Mouse (Mus musculus) yolk sac, embryonic 10.5 days (tissue): ENCODE results near the gene Gen1.

Experiments
- DNase-seq: peaks from one replicate; pipeline ENCODE4 v3.0.0-alpha.2; 2017; ENCODE audit warnings: low spot score

Gene Gen1

DNA sequence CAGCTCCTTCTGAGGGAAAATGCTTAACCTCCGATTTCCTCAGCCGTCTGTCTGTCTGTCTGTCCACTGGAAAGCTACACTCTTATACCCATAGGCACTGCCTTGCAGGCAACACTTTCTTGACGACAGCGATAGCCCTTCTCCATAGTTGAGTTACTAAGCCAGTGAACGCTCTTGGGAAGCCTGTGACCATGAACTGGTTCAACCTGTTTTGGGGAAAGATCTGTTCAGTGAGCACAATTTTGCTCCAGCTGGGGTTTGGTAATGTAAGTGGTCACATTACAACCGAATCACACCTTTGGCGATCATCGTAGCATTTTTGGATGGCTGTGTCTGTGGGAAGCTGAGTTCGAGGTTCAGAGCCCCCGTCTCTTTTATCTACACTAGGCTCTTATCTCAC, 42.5 kb downstream of the Gen1 start:
- DNase-seq: no peak

GRCm38 (mm10) chr12:11222566-11222965, 43.0 kb downstream of the Gen1 start:
- no peak for DNase-seq

GRCm38 (mm10) chr12:11221524-11222330, 43.9 kb downstream of the Gen1 start:
- no peak for DNase-seq

DNA sequence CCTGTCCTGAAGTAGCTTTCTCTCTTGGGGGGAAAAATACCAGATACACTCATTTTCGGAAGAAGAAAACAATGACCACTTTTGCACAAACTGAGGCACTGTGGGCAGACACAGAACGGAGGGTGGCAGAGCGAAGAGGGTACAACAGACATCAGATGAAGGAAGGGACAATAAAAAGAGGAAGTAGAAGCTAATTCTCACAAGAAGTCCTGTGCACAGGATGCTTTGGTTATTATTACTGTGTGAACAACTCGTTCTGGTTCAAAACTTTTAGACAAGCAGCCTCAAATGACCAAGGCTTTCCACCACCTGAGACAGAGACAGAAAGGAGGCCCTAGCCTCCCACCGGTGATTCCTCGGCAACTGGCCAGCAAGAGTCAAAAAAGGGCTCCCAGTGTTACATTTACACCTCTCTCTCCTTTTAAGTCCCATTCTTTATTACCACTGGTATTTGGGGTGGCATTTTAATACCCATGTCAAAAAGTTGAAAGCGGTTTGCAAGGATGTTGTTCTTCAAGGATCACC, 47.8 kb downstream of the Gen1 start:
- no peak for DNase-seq

DNA sequence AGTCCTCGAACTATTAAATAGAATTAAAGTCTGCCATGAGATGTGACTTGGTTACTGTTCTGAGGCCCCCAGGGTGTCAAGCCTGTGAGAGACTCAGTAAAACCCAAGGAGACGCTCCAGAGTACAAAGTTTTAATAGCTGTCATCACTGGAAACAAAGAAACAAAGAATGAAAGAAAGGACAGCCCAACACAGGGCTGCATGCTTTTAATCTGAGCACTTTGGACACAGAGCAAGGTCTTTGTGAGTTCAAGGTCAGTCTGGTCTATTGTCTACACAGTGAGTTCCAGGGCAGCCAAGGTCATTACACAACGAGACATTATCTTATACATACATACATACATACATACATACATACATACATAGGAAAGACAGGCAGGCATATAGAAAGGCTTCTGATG, 49.1 kb downstream of the Gen1 start:
- no peak for DNase-seq

- no peak for DNase-seq
These were observed 50.0 kb downstream of the Gen1 start for GRCm38 (mm10) chr12:11215555-11215954.

GRCm38 (mm10) chr12:11214776-11215175, 50.8 kb downstream of the Gen1 start:
- DNase-seq: no peak

DNA sequence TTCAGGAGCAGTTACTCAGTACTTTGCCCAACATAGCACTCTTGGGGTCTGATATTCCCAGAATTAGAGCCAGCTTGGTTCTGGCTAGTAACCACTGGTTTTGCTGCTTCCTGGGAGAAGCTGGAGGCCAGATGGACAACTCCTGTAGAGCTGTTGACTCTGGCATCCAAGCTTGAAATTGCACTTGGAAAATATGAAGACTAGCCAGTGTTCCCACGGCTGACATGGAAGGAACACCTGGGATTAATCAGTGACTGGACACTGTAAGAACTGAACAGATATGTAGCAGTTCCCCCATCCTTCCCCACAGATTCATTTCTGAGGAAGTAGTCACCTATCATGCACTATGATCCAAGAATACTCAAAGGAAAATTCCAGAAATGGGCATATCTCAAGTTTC, 52.7 kb downstream of the Gen1 start:
- no peak for DNase-seq

- no peak for DNase-seq
These were observed 55.2 kb downstream of the Gen1 start for GRCm38 (mm10) chr12:11210361-11210760.

GRCm38 (mm10) chr12:11209636-11210035, 56.0 kb downstream of the Gen1 start:
- DNase-seq: no peak

- DNase-seq: no peak
These were observed 56.7 kb downstream of the Gen1 start, which contains the start of gene Msgn1 for GRCm38 (mm10) chr12:11208872-11209271. Msgn1 (minus strand) TSS chr12:11208972.

GRCm38 (mm10) chr12:11206321-11206720, 59.3 kb downstream of the Gen1 start:
- DNase-seq: no peak

- DNase-seq: no peak
These were observed 61.6 kb downstream of the Gen1 start for GRCm38 (mm10) chr12:11203694-11204665.

GRCm38 (mm10) chr12:11202476-11202875, 63.1 kb downstream of the Gen1 start:
- DNase-seq: no peak

DNA sequence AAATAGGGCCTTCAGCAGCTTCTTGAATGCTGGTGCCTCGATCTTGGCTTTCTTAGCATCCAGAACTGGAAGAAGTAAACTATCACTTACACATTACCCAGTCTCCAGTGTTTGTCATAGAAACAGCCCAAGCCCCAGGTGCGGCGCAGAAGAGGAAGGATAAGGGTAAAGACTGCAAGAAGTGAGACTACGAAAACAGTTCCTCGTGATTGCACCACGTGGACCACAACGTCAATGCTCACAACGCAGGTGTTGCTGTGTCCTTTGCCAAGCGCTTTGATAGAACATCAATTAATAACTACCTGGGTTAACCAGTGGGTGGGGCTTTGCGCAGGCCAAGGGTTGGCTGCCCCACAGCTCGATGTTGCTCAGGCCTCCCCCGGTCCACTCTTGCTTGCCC, 64.9 kb downstream of the Gen1 start:
- no peak for DNase-seq

GRCm38 (mm10) chr12:11198551-11198950, 67.0 kb downstream of the Gen1 start:
- no peak for DNase-seq

GRCm38 (mm10) chr12:11198026-11198425, 67.6 kb downstream of the Gen1 start:
- no peak for DNase-seq

DNA sequence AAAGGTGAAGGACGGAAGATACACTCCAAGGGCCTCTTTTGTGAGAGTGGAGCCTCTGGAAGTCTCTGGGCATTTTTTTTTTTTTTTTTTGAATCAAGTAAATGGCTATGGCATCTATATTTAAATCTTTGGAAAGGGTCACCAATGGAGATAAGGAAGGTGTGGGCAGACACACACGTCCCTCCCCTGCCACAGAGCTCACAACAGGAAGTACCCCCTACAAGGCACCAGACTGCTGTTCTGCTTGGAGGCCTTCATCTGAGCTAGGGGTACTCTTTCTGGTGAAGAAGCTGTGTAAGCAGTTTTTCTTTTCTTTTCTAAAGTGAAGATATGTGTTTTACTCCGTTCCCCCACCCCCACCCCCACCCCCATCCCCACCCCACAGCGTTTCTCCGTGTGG, 68.8 kb downstream of the Gen1 start:
- DNase-seq: no peak

GRCm38 (mm10) chr12:11196142-11196597, 69.4 kb downstream of the Gen1 start:
- peak; percentile 66 for DNase-seq

- DNase-seq: no peak
These were observed 70.6 kb downstream of the Gen1 start for GRCm38 (mm10) chr12:11195031-11195430.
